ENCODE assay signal across 26 mouse cellular contexts in genomic region chr3:30771560-30771959, GRCm38 (mm10). TPM values are rescaled to one million over a fixed set of nuclear protein-coding genes. Genes with fewer than 3 reads are reported as not detected.
DNase-seq lines count a peak whose midpoint lies in the region; ATAC-seq and TF ChIP-seq lines count a peak whose summit lies in the region.
"Had no signal": no experiment of that assay in that cellular context is flagged by ENCODE, and none has a peak within 500 bp of the region (broad histone marks: within the 10 kb centered on the region; RNA-seq: fewer than 3 reads in every experiment).

No protein-coding gene starts in this region.

- no peak for TF ChIP-seq CTCF in stomach, postnatal 0 days (IDR thresholded peaks at IDR 0.05; ENCODE audit: low read depth)

- no peak overlapping the region for H3K9ac ChIP-seq in stomach, embryonic 14.5 days (replicated peaks; ENCODE audit: low read depth, low read length)
- no peak overlapping the region for H3K9ac ChIP-seq in stomach, embryonic 15.5 days
- H3K9ac ChIP-seq in stomach, postnatal 0 days (ENCODE audit: low read length), result no peak overlapping the region
- H3K9ac ChIP-seq: embryonic facial prominence, embryonic 13.5 days; embryonic facial prominence, embryonic 15.5 days; forebrain, embryonic 13.5 days; forebrain, embryonic 15.5 days had no signal

- DNase-seq in stomach, postnatal 0 days (ENCODE audit: low spot score), result no peak
- DNase-seq in Muller cell, postnatal 12 days (ENCODE audit: inconsistent ontology term), result no peak
- DNase-seq: adrenal gland, adult 2 months; adrenal gland, postnatal 10 days; adrenal gland, postnatal 25 days; cerebellum, adult 11 months; cerebellum, adult 18-20 months; cerebellum, adult 8-10 months; cerebellum, adult 9-11 months; cerebellum, postnatal 14 days; cerebellum, postnatal 36 days; embryo, embryonic 11 days had no signal

- no peaks in the 10 kb centered on the region for H3K27me3 ChIP-seq in stomach, embryonic 14.5 days (ENCODE audit: control insufficient read depth, insufficient read depth, low read length)
- H3K27me3 ChIP-seq in stomach, embryonic 15.5 days (replicated peaks), result no peaks in the 10 kb centered on the region
- H3K27me3 ChIP-seq in stomach, postnatal 0 days (ENCODE audit: control insufficient read depth, insufficient read depth, low read length), result no peaks in the 10 kb centered on the region
- H3K27me3 ChIP-seq: embryonic facial prominence, embryonic 13.5 days; embryonic facial prominence, embryonic 15.5 days; forebrain, embryonic 13.5 days; forebrain, embryonic 15.5 days; Patski had no signal

- no peaks in the 10 kb centered on the region for H3K4me1 ChIP-seq in stomach, embryonic 14.5 days (ENCODE audit: control insufficient read depth, insufficient read depth, low read length)
- no peaks in the 10 kb centered on the region for H3K4me1 ChIP-seq in stomach, embryonic 15.5 days
- no peaks in the 10 kb centered on the region for H3K4me1 ChIP-seq in stomach, postnatal 0 days (replicated peaks; ENCODE audit: control insufficient read depth, insufficient read depth)
- H3K4me1 ChIP-seq: embryonic facial prominence, embryonic 13.5 days; embryonic facial prominence, embryonic 15.5 days; forebrain, embryonic 13.5 days; forebrain, embryonic 15.5 days had no signal

- no peak overlapping the region for H3K4me2 ChIP-seq in stomach, embryonic 14.5 days (replicated peaks; ENCODE audit: low read depth, low read length)
- H3K4me2 ChIP-seq in stomach, embryonic 15.5 days, result no peak overlapping the region
- H3K4me2 ChIP-seq in stomach, postnatal 0 days (replicated peaks; ENCODE audit: low read depth), result no peak overlapping the region
- H3K4me2 ChIP-seq: embryonic facial prominence, embryonic 13.5 days; embryonic facial prominence, embryonic 15.5 days; forebrain, embryonic 13.5 days; forebrain, embryonic 15.5 days had no signal

- H3K4me3 ChIP-seq in stomach, embryonic 14.5 days (ENCODE audit: low read depth, low read length), result no peak overlapping the region
- H3K4me3 ChIP-seq in stomach, embryonic 15.5 days (replicated peaks), result no peak overlapping the region
- H3K4me3 ChIP-seq in stomach, postnatal 0 days (ENCODE audit: low read depth, low read length), result no peak overlapping the region
- H3K4me3 ChIP-seq: embryonic facial prominence, embryonic 13.5 days; embryonic facial prominence, embryonic 15.5 days; erythroblast, embryonic 14.5 days; forebrain, embryonic 13.5 days; forebrain, embryonic 15.5 days had no signal

- H3K27ac ChIP-seq in stomach, embryonic 14.5 days (ENCODE audit: low read length), result no peak overlapping the region
- no peak overlapping the region for H3K27ac ChIP-seq in stomach, embryonic 15.5 days
- H3K27ac ChIP-seq in stomach, postnatal 0 days (replicated peaks), result no peak overlapping the region
- H3K27ac ChIP-seq: embryonic facial prominence, embryonic 13.5 days; embryonic facial prominence, embryonic 15.5 days; forebrain, embryonic 13.5 days; forebrain, embryonic 15.5 days had no signal

- no peaks in the 10 kb centered on the region for H3K36me3 ChIP-seq in stomach, embryonic 14.5 days (ENCODE audit: control insufficient read depth, insufficient read depth, low read length)
- no peaks in the 10 kb centered on the region for H3K36me3 ChIP-seq in stomach, embryonic 15.5 days
- no peaks in the 10 kb centered on the region for H3K36me3 ChIP-seq in stomach, postnatal 0 days (ENCODE audit: control insufficient read depth, insufficient read depth, low read length)
- H3K36me3 ChIP-seq: embryonic facial prominence, embryonic 13.5 days; embryonic facial prominence, embryonic 15.5 days; forebrain, embryonic 15.5 days had no signal

- ATAC-seq in stomach, embryonic 14.5 days (ENCODE audit: insufficient number of reproducible peaks, insufficient read depth, low FRiP score, low read depth), result 0 out of 2 replicates have a peak, but pooled peaks have one; percentile 42
- peak; percentile 56 for ATAC-seq in stomach, embryonic 15.5 days (ENCODE audit: insufficient read depth, low FRiP score, low read depth)
- ATAC-seq in stomach, postnatal 0 days (ENCODE audit: low FRiP score, low TSS enrichment), result peak; percentile 56; the same call in 1 of the 2 replicates
- no peak for ATAC-seq in erythroid progenitor cell, adult 5-6 weeks (replicated peaks; ENCODE audit: low FRiP score, poor library complexity, severe bottlenecking)
- ATAC-seq: forebrain, embryonic 13.5 days; forebrain, embryonic 15.5 days; Patski had no signal

- TF ChIP-seq EP300 in stomach, postnatal 0 days (optimal IDR thresholded peaks at IDR 0.05), result no peak

- WGBS in stomach, embryonic 14.5 days, result 83% methylated on average over 1 of the region's 1 CpGs
- WGBS in stomach, embryonic 15.5 days, result 76% methylated on average over 1 of the region's 1 CpGs
- 61% methylated on average over 1 of the region's 1 CpGs for WGBS in stomach, postnatal 0 days

- no peaks in the 10 kb centered on the region for H3K9me3 ChIP-seq in stomach, embryonic 14.5 days (ENCODE audit: control insufficient read depth, low read depth, low read length)
- H3K9me3 ChIP-seq in stomach, embryonic 15.5 days, result no peaks in the 10 kb centered on the region
- no peaks in the 10 kb centered on the region for H3K9me3 ChIP-seq in stomach, postnatal 0 days (ENCODE audit: control insufficient read depth, low read length)
- H3K9me3 ChIP-seq: embryonic facial prominence, embryonic 13.5 days; embryonic facial prominence, embryonic 15.5 days; forebrain, embryonic 13.5 days; forebrain, embryonic 15.5 days had no signal

RNA-seq across cellular contexts. Expression of gene Sec62, which starts 21.1 kb away (rescaled TPM):
- polyA plus RNA-seq in stomach, embryonic 14.5 days (2014; fragmentation: Nextera tagmentation; extraction: Ambion mirVana), result 101 and 106 TPM in 2 replicates
- 78.6 and 86.7 TPM in 2 replicates for polyA plus RNA-seq in stomach, embryonic 15.5 days (2015; fragmentation: Nextera tagmentation; extraction: Ambion mirVana)
- 106 and 118 TPM in 2 replicates for polyA plus RNA-seq in stomach, postnatal 0 days (2015; fragmentation: Nextera tagmentation; extraction: Ambion mirVana)
- 93.0 and 140 TPM in 2 replicates for total RNA-seq in erythroid progenitor cell, adult 5-6 weeks (2015; ENCODE audit: low replicate concordance)
- 174 and 189 TPM in 2 replicates for total RNA-seq in erythroid progenitor cell, adult 5-6 weeks (2017; ENCODE audit: low replicate concordance)

RNA-seq across cellular contexts. Expression of gene Samd7, which starts 25.5 kb away (rescaled TPM):
- not detected in 2 replicates for polyA plus RNA-seq in stomach, embryonic 14.5 days (2014; fragmentation: Nextera tagmentation; extraction: Ambion mirVana)
- polyA plus RNA-seq in stomach, embryonic 15.5 days (2015; fragmentation: Nextera tagmentation; extraction: Ambion mirVana), result not detected in 2 replicates
- not detected in 2 replicates for polyA plus RNA-seq in stomach, postnatal 0 days (2015; fragmentation: Nextera tagmentation; extraction: Ambion mirVana)
- 0.42 TPM in 1 of 2 replicates, not detected in the other for total RNA-seq in erythroid progenitor cell, adult 5-6 weeks (2015; ENCODE audit: low replicate concordance)
- not detected in 2 replicates for total RNA-seq in erythroid progenitor cell, adult 5-6 weeks (2017; ENCODE audit: low replicate concordance)
- total RNA-seq: adrenal gland, adult 2 months; adrenal gland, postnatal 25 days; common myeloid progenitor, adult 5-6 weeks; MEL had no signal
- polyA plus RNA-seq: C2C12; embryonic facial prominence, embryonic 11.5 days; embryonic facial prominence, embryonic 13.5 days; embryonic facial prominence, embryonic 15.5 days; erythroblast, embryonic 14.5 days; forebrain, embryonic 11.5 days; forebrain, embryonic 13.5 days; forebrain, embryonic 15.5 days; Patski had no signal
